Mouse (Mus musculus) heart, embryonic 14.5 days (tissue): ENCODE measurements at regions not wholly inside any gene's neighbourhood (a gene's known extent, or its start where the extent isn't known, plus 50 kb on each side); places are given as distances from the start of the nearest gene placed in this dataset.

Experiments
- ATAC-seq: fragments of 200-750 bp; cut with Nextera tagmentation; 2 replicates; pipeline ENCODE4 v1.8.0; 2017; ENCODE audit warnings: low read depth, moderate TSS enrichment; ENCODE audit not compliant: insufficient number of reproducible peaks, insufficient read depth, low FRiP score
- H3K27ac ChIP-seq, 2 experiments: fragments of 200-500 bp in 1 of 2; fragments of 300-500 bp in 1 of 2; sonication (generic) in 1 of 2; replicated peaks in 1 of 2; 2 replicates each; pipeline ENCODE4 v1.5.1; 2012 to 2014; ENCODE audit warnings: low read depth in 2 of 2, low read length in 2 of 2, control low read depth in 1 of 2, mild to moderate bottlenecking in 1 of 2, mixed read lengths in 1 of 2; ENCODE audit not compliant: control insufficient read depth in 1 of 2, insufficient read depth in 1 of 2
- H3K27me3 ChIP-seq: fragments of 300-500 bp; sonication (generic); 2 replicates; pipeline ENCODE4 v1.6.1; 2014; ENCODE audit warnings: mild to moderate bottlenecking, low read length, control low read depth; ENCODE audit not compliant: control insufficient read depth, insufficient read depth
- H3K36me3 ChIP-seq: fragments of 300-500 bp; sonication (generic); 2 replicates; pipeline ENCODE4 v1.6.1; 2014; ENCODE audit warnings: mild to moderate bottlenecking, control low read depth, low read length, mixed read lengths; ENCODE audit not compliant: control insufficient read depth, insufficient read depth
- H3K4me1 ChIP-seq, 2 experiments: fragments of 200-500 bp in 1 of 2; fragments of 300-500 bp in 1 of 2; sonication (generic) in 1 of 2; 2 replicates each; pipeline ENCODE4 v1.6.1; 2012 to 2014; ENCODE audit warnings: low read length in 2 of 2, control low read depth in 1 of 2, mixed read lengths in 1 of 2; ENCODE audit not compliant: control insufficient read depth in 2 of 2, insufficient read depth in 2 of 2
- H3K4me2 ChIP-seq: fragments of 300-500 bp; sonication (generic); 2 replicates; pipeline ENCODE4 v1.6.1; 2014; ENCODE audit warnings: mild to moderate bottlenecking, low read length
- H3K4me3 ChIP-seq, 2 experiments: fragments of 200-500 bp in 1 of 2; fragments of 300-500 bp in 1 of 2; sonication (generic) in 1 of 2; 2 replicates each; pipeline ENCODE4 v1.5.1; 2012 to 2014; ENCODE audit warnings: low read length in 2 of 2, mild to moderate bottlenecking in 2 of 2, control low read depth in 1 of 2, low read depth in 1 of 2, moderate library complexity in 1 of 2; ENCODE audit not compliant: control insufficient read depth in 1 of 2, insufficient read depth in 1 of 2
- H3K9ac ChIP-seq: fragments of 300-500 bp; sonication (generic); 2 replicates; pipeline ENCODE4 v1.6.1; 2014; ENCODE audit warnings: mild to moderate bottlenecking, low read length
- H3K9me3 ChIP-seq: fragments of 300-500 bp; sonication (generic); 2 replicates; pipeline ENCODE4 v1.6.1; 2016; ENCODE audit warnings: low read length, control low read depth; ENCODE audit not compliant: control insufficient read depth
- WGBS: fragments of 180-500 bp; shearing (Covaris S2); extraction: QIAGEN DNeasy Blood & Tissue Kit; methylation state at CpG from one replicate; pipeline ENCODE4 v1.1.7; 2014; 5-methylcytosine and 5-hydroxymethylcytosine counted together

- H3K27me3 ChIP-seq, result no peaks in the 10 kb centered on the region
- H3K27ac ChIP-seq, result no peak overlapping the region
- 0 out of 2 replicates have a peak, but pooled peaks cover 2% of the 10 kb centered on the region for H3K9me3 ChIP-seq
- 20% methylated on average over 6 of the region's 6 CpGs for WGBS
- H3K9ac ChIP-seq, result no peak overlapping the region
- no peaks in the 10 kb centered on the region for H3K36me3 ChIP-seq
- no peak overlapping the region for H3K4me3 ChIP-seq
- ATAC-seq, result no peak
- no peak overlapping the region for H3K4me2 ChIP-seq
- peaks cover 8 to 13% of the 10 kb centered on the region in 2 experiments for H3K4me1 ChIP-seq
Observed at GRCm38 (mm10) chr4:105535451-105535850, 254.2 kb upstream of the Gm12728 start.

- H3K27ac ChIP-seq, result no peak overlapping the region
- no peak for ATAC-seq
- H3K9ac ChIP-seq, result no peak overlapping the region
- no peak overlapping the region for H3K4me2 ChIP-seq
- WGBS, result 80% methylated on average over 2 of the region's 2 CpGs
- no peaks in the 10 kb centered on the region for H3K27me3 ChIP-seq
- H3K4me3 ChIP-seq, result no peak overlapping the region
- 0 out of 4 replicates have a peak, but pooled peaks cover 0 to 2% of the 10 kb centered on the region in 2 experiments for H3K4me1 ChIP-seq
- no peaks in the 10 kb centered on the region for H3K9me3 ChIP-seq
- H3K36me3 ChIP-seq, result no peaks in the 10 kb centered on the region
Observed at GRCm38 (mm10) chr4:105545486-105545885, 244.2 kb upstream of the Gm12728 start.

- Histone ChIP-seq H3K9me3 (no peaks in the 10 kb centered on the region), H3K4me2 (no peak overlapping the region), H3K36me3 (no peaks in the 10 kb centered on the region), H3K27ac (peak overlapping the region; percentile 28 to 59; a peak in 2 of 4 replicates), H3K9ac (no peak overlapping the region), H3K4me1 (no peaks in the 10 kb centered on the region), H3K27me3 (no peaks in the 10 kb centered on the region), H3K4me3 (no peak overlapping the region)
- peak; percentile 68 for ATAC-seq
- WGBS, result 56% methylated on average over 7 of the region's 7 CpGs
Observed at GRCm38 (mm10) chr4:105549744-105550440, 239.8 kb upstream of the Gm12728 start.

- no peak overlapping the region for H3K4me2 ChIP-seq
- no peak for ATAC-seq
- 89% methylated on average over 4 of the region's 4 CpGs for WGBS
- no peaks in the 10 kb centered on the region for H3K4me1 ChIP-seq
- no peak overlapping the region for H3K4me3 ChIP-seq
- no peaks in the 10 kb centered on the region for H3K9me3 ChIP-seq
- H3K27ac ChIP-seq, result no peak overlapping the region
- H3K36me3 ChIP-seq, result no peaks in the 10 kb centered on the region
- H3K27me3 ChIP-seq, result no peaks in the 10 kb centered on the region
- H3K9ac ChIP-seq, result no peak overlapping the region
Observed at GRCm38 (mm10) chr4:105551966-105552685, 237.5 kb upstream of the Gm12728 start.

- 84% methylated on average over 8 of the region's 8 CpGs for WGBS
- Histone ChIP-seq H3K4me3 (no peak overlapping the region), H3K4me1 (no peaks in the 10 kb centered on the region), H3K36me3 (no peaks in the 10 kb centered on the region), H3K27ac (no peak overlapping the region), H3K9ac (no peak overlapping the region), H3K27me3 (no peaks in the 10 kb centered on the region), H3K4me2 (no peak overlapping the region), H3K9me3 (no peaks in the 10 kb centered on the region)
- ATAC-seq, result no peak
Observed at GRCm38 (mm10) chr4:105554994-105555393, 234.7 kb upstream of the Gm12728 start.

- H3K36me3 ChIP-seq, result no peaks in the 10 kb centered on the region
- no peaks in the 10 kb centered on the region for H3K9me3 ChIP-seq
- no peak overlapping the region for H3K9ac ChIP-seq
- H3K27ac ChIP-seq, result no peak overlapping the region
- no peak overlapping the region for H3K4me2 ChIP-seq
- WGBS, result 93% methylated on average over 3 of the region's 3 CpGs
- ATAC-seq, result no peak
- H3K27me3 ChIP-seq, result no peaks in the 10 kb centered on the region
- H3K4me1 ChIP-seq, result no peaks in the 10 kb centered on the region
- H3K4me3 ChIP-seq, result no peak overlapping the region
Observed at GRCm38 (mm10) chr4:105555941-105556340, 233.7 kb upstream of the Gm12728 start.

- Histone ChIP-seq H3K36me3 (no peaks in the 10 kb centered on the region), H3K9ac (no peak overlapping the region), H3K9me3 (no peaks in the 10 kb centered on the region), H3K4me2 (no peak overlapping the region), H3K27me3 (no peaks in the 10 kb centered on the region), H3K4me1 (no peaks in the 10 kb centered on the region), H3K4me3 (no peak overlapping the region), H3K27ac (no peak overlapping the region)
- no peak for ATAC-seq
- WGBS, result 84% methylated on average over 2 of the region's 2 CpGs
Observed at GRCm38 (mm10) chr4:105557396-105557795, 232.3 kb upstream of the Gm12728 start.
